Mouse (Mus musculus): ENCODE measurements at regions not wholly inside any gene's neighbourhood (a gene's known extent, or its start where the extent isn't known, plus 50 kb on each side); places are given as distances from the start of the nearest gene placed in this dataset.

DNA sequence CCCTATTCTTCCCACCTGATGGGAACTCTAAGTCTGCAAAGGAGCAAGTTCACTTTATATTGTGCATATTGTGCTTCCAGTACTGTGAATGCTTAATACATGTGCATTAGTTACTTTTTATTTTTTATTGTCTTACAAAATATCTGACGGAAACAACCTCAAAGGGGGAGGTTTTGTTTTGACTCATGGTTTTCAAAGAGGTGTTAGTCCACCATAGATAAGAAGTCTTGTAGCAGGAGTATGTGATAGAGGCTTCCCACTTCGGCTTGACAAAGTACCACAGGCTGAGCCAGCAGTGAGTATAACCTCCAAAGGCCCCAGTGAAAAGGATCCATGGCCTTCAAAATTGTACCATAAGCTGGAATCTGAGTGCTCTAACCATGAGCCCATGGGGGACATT is 74.0 kb upstream of the Serbp1 start:
- TF ChIP-seq CTCF (IDR thresholded peaks at IDR 0.05; ENCODE audit: low read depth) (no peak), EP300 (IDR thresholded peaks at IDR 0.05; ENCODE audit: low read depth) (peak; percentile 32)

Data from liver, embryonic 14.5 days (tissue).